Mouse (Mus musculus) heart, adult 9 months (tissue): ENCODE data around the gene Glt6d1.

Experiments used
- DNase-seq, 2 experiments: peaks; one replicate each; pipeline ENCODE4 v3.0.0; 2022; ENCODE audit warnings: low spot score in 2 of 2

Gene Glt6d1

GRCm38 (mm10) chr2:25797635-25798034, 18.0 kb downstream of the Glt6d1 start:
- DNase-seq, result peak in 1 of 2 experiments; percentile 8

GRCm38 (mm10) chr2:25789092-25789491, 26.6 kb downstream of the Glt6d1 start:
- no peak for DNase-seq

GRCm38 (mm10) chr2:25785573-25786322, 29.9 kb downstream of the Glt6d1 start:
- no peak for DNase-seq

- DNase-seq, result no peak
Observed at GRCm38 (mm10) chr2:25781957-25782356, 33.7 kb downstream of the Glt6d1 start, which contains the start of gene Gm13539. Gene Gm13539, plus strand, starts transcription at chr2:25782257.

- no peak for DNase-seq
Observed at GRCm38 (mm10) chr2:25780921-25781320, 34.7 kb downstream of the Glt6d1 start.

GRCm38 (mm10) chr2:25779076-25779475, 36.6 kb downstream of the Glt6d1 start:
- no peak for DNase-seq

GRCm38 (mm10) chr2:25776717-25777116, 38.9 kb downstream of the Glt6d1 start, which contains the start of gene Lcn11:
Gene Lcn11, plus strand, starts transcription at chr2:25777017.
- no peak for DNase-seq

GRCm38 (mm10) chr2:25775991-25776390, 39.7 kb downstream of the Glt6d1 start:
- DNase-seq, result no peak

- DNase-seq, result no peak
Observed at GRCm38 (mm10) chr2:25774640-25775039, 41.0 kb downstream of the Glt6d1 start.

- DNase-seq, result no peak
Observed at GRCm38 (mm10) chr2:25773507-25773906, 42.1 kb downstream of the Glt6d1 start.

GRCm38 (mm10) chr2:25767764-25768163, 47.9 kb downstream of the Glt6d1 start:
- DNase-seq, result no peak

GRCm38 (mm10) chr2:25765269-25765668, 50.4 kb downstream of the Glt6d1 start, which contains the start of gene Lcn3:
Gene Lcn3, plus strand, starts transcription at chr2:25765569.
- no peak for DNase-seq

GRCm38 (mm10) chr2:25758064-25758625, 57.5 kb downstream of the Glt6d1 start:
- no peak for DNase-seq

GRCm38 (mm10) chr2:25754201-25754600, 61.4 kb downstream of the Glt6d1 start:
- no peak for DNase-seq
